Mouse (Mus musculus): ENCODE measurements at regions not wholly inside any gene's neighbourhood (a gene's known extent, or its start where the extent isn't known, plus 50 kb on each side); places are given as distances from the start of the nearest gene placed in this dataset.

DNA sequence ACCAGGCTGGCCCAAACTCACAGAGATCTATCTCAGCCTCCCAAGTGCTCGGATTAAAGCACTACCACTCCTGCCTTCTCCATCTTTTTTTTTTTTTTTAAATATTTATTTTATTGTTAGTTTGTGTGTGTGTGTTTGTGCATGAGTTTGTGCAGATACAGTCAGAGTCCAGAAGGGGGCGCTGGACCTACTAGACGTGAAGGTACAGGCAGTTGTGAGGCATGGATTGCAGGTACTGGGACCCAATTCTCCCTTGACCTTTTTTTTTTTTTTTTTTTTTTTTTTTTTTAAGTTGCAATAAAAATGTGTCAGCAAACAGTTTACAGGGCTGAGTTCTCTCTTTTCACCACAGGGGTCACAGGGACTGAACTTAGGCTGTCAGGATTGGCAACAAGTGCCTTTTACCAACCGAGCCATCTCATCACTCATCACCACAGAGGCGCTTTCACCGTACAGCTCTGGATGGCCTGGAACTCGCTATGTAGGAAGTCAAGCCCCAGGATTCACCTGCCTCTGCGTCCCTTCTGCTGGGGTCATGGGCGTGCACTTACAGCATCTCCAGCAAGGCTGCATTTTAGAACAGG is 73.2 kb upstream of the Zfp64 start:
- Histone ChIP-seq H3K9me3 (replicated peaks; ENCODE audit: low read length) (peaks cover 69% of the 10 kb centered on the region), H3K4me3 (replicated peaks in 1 of 3; ENCODE audit: low read depth in 2 of 3, low read length in 2 of 3, poor library complexity in 1 of 3) (no peak overlapping the region), H3K4me2 (ENCODE audit: insufficient read depth, low read depth, poor library complexity, severe bottlenecking) (no peak overlapping the region), H3K9ac (ENCODE audit: insufficient read depth, low read depth) (no peak overlapping the region), H3K79me2 (replicated peaks; ENCODE audit: control insufficient read depth, extremely low read depth, insufficient read depth, poor library complexity, severe bottlenecking) (no peaks in the 10 kb centered on the region), H3K4me1 (ENCODE audit: control insufficient read depth in 1 of 2, insufficient read depth in 2 of 2) (no peaks in the 10 kb centered on the region), H3K27me3 (replicated peaks) (no peaks in the 10 kb centered on the region), H3K27ac (ENCODE audit: insufficient read depth, low read depth) (no peak overlapping the region), H3K36me3 (replicated peaks in 1 of 2; ENCODE audit: control insufficient read depth in 1 of 2, insufficient read depth in 1 of 2, low read length in 1 of 2) (no peaks in the 10 kb centered on the region)
- dilution Hi-C loops (cut with MboI; ENCODE audit: extremely low pct_ligation_motif_present, extremely low pct_unique_long_range_greater_than_20kb, low sequenced_read_pairs) = no loop called here
- TF ChIP-seq POLR2A (IDR thresholded peaks at IDR 0.05; ENCODE audit: low read depth, low read length) (no peak), TBP (conservative IDR thresholded peaks at IDR 0.05; ENCODE audit: low read depth, low read length) (no peak), CHD1 (IDR thresholded peaks at IDR 0.05; ENCODE audit: low read depth, low read length) (no peak), MAX (IDR thresholded peaks at IDR 0.05; ENCODE audit: low read length) (no peak), NELFE (IDR thresholded peaks at IDR 0.05; ENCODE audit: low read depth, low read length) (no peak), CHD2 (IDR thresholded peaks at IDR 0.05; ENCODE audit: low read length) (no peak)
- in situ Hi-C loops (cut with MboI; ENCODE audit: low pct_ligation_motif_present, low pct_unique_long_range_greater_than_20kb, low sequenced_read_pairs) = no loop called here
- no peak for DNase-seq (ENCODE audit: extremely low read depth)

DNA sequence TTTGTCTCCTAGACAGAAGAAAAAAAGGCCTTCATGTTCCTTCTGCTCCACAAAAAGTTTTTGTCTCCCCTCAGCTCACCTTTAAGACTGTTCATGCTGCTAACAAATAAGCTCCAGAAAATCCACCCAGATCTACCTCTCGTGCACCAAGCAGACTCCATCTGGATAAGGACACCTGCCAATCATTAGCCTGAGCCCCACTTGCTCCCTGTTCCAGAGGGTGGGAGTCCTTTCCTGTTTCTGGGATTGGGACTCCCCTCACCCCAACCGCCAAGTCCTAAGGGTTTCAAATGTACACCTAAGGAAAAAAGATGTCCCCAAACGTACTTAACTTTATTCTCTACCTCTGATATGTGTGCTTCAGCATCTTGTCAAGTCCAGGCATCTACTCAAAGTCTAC is 63.6 kb upstream of the Zfp64 start:
- Histone ChIP-seq H3K4me2 (ENCODE audit: insufficient read depth, low read depth, poor library complexity, severe bottlenecking) (no peak overlapping the region), H3K9ac (ENCODE audit: insufficient read depth, low read depth) (no peak overlapping the region), H3K36me3 (replicated peaks in 1 of 2; ENCODE audit: control insufficient read depth in 1 of 2, insufficient read depth in 1 of 2, low read length in 1 of 2) (no peaks in the 10 kb centered on the region), H3K79me2 (replicated peaks; ENCODE audit: control insufficient read depth, extremely low read depth, insufficient read depth, poor library complexity, severe bottlenecking) (no peaks in the 10 kb centered on the region), H3K4me3 (replicated peaks in 1 of 3; ENCODE audit: low read depth in 2 of 3, low read length in 2 of 3, poor library complexity in 1 of 3) (no peak overlapping the region), H3K27me3 (replicated peaks) (no peaks in the 10 kb centered on the region), H3K9me3 (replicated peaks; ENCODE audit: low read length) (peaks cover 62% of the 10 kb centered on the region), H3K27ac (ENCODE audit: insufficient read depth, low read depth) (no peak overlapping the region), H3K4me1 (ENCODE audit: control insufficient read depth in 1 of 2, insufficient read depth in 2 of 2) (no peaks in the 10 kb centered on the region)
- dilution Hi-C loops (cut with MboI; ENCODE audit: extremely low pct_ligation_motif_present, extremely low pct_unique_long_range_greater_than_20kb, low sequenced_read_pairs) (no loop called here), in situ Hi-C loops (cut with MboI; ENCODE audit: low pct_ligation_motif_present, low pct_unique_long_range_greater_than_20kb, low sequenced_read_pairs) (no loop called here)
- no peak for DNase-seq (ENCODE audit: extremely low read depth)
- TF ChIP-seq CHD1 (IDR thresholded peaks at IDR 0.05; ENCODE audit: low read depth, low read length) (no peak), RAD21 (IDR thresholded peaks at IDR 0.05; ENCODE audit: low read depth, low read length) (no peak), NRF1 (IDR thresholded peaks at IDR 0.05; ENCODE audit: low read depth, low read length) (no peak), JUND (conservative IDR thresholded peaks at IDR 0.05; ENCODE audit: low read depth, low read length) (no peak), ZKSCAN1 (IDR thresholded peaks at IDR 0.05; ENCODE audit: borderline replicate concordance, low read depth, low read length) (no peak), MAX (IDR thresholded peaks at IDR 0.05; ENCODE audit: low read length) (no peak), E2F4 (IDR thresholded peaks at IDR 0.05; ENCODE audit: insufficient replicate concordance, low read depth, low read length) (no peak), GABPA (IDR thresholded peaks at IDR 0.05; ENCODE audit: insufficient replicate concordance, low read depth, low read length) (no peak), EP300 (IDR thresholded peaks at IDR 0.05; ENCODE audit: low read length) (no peak), IRF4 (IDR thresholded peaks at IDR 0.05; ENCODE audit: low read depth, low read length) (no peak), MAZ (IDR thresholded peaks at IDR 0.05; ENCODE audit: low read depth, low read length) (no peak), ELF1 (IDR thresholded peaks at IDR 0.05; ENCODE audit: low read depth, low read length) (no peak)

Data from CH12.LX (cell line).